Mouse (Mus musculus): ENCODE measurements around the gene Zbtb20. TPM values are rescaled to one million over a fixed set of nuclear protein-coding genes. Genes with fewer than 3 reads are reported as not detected.

Zbtb20 gene
- polyA plus RNA-seq, 1 experiment = 9.6 TPM

DNA sequence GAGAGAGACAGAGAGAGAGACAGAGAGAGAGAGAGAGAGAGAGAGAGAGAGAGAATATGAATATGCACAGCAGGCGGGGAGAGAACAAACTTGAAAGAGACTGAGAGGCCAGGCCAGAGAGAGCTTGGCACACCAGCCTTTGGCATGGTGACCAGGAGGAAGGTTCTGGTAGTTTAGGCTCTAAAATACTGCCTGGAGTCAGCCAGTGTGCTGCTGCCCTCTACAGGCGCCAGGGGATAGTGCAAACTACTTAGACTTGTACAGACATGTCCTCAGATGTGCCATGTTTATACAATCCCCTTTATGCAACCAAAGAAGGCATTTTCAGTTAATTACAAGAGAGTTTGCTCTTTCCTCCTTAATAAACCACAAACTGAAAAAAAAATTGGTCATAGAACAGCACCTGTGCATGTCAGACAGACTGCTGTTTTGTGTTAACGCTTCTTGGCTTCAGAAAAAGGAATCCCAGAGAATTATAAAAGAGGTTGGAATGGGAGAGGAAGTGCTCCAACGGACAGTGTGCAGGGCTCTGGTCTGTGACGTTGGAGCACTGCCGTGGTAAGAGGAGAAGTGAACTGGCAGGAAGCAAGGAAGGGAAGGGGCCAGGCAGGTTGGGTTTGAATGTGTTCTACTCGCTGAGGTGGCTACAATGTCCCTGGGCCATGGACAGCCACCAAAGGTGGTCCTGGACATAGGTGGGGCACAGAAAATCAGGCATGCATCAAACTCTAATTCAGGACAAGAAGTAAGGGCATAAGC, 698.5 kb downstream of the Zbtb20 start:
- Histone ChIP-seq H3K27ac (ENCODE audit: insufficient read depth, low read depth, low read length) (peak overlapping the region; percentile 54; the same call in 1 of the 2 replicates), H3K27me3 (ENCODE audit: control insufficient read depth, insufficient read depth, low read length) (no peaks in the 10 kb centered on the region), H3K4me3 (ENCODE audit: low read depth, low read length) (no peak overlapping the region), H3K4me1 (ENCODE audit: control insufficient read depth, insufficient read depth, insufficient read length, low read length) (peaks cover 10% of the 10 kb centered on the region; the same call in 1 of the 2 replicates), H3K36me3 (ENCODE audit: control insufficient read depth, insufficient read depth, low read length) (no peaks in the 10 kb centered on the region)
- 49% methylated on average over 7 of the region's 7 CpGs for WGBS
- TF ChIP-seq POLR2A (IDR thresholded peaks at IDR 0.05; ENCODE audit: low read depth, low read length) = no peak
- peak; percentile 87 for TF ChIP-seq CTCF (IDR thresholded peaks at IDR 0.05; ENCODE audit: extremely low read depth, insufficient read length, insufficient replicate concordance, low read depth, low read length)

DNA sequence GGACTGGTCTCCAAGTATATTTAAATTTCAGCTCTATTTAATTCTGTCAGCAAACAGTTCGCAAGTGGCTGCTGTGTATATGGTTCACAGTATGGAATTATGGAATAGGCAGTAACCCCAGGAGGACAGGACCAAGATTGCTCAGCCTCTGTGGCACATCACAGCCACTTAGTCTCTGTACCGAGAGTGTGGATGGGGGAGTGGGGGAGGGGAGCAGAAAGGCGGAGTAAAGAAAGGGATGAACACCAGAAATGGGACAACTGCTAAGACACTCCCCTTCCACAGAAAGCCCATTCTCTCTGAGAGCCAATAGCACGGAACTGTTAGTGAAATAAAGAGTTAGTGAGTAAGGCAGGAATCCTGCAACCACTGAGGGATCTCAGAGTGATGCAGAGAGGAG, 699.4 kb downstream of the Zbtb20 start:
- Histone ChIP-seq H3K4me1 (ENCODE audit: control insufficient read depth, insufficient read depth, insufficient read length, low read length) (peaks cover 13% of the 10 kb centered on the region; the same call in 1 of the 2 replicates), H3K27ac (ENCODE audit: insufficient read depth, low read depth, low read length) (no peak overlapping the region), H3K36me3 (ENCODE audit: control insufficient read depth, insufficient read depth, low read length) (no peaks in the 10 kb centered on the region), H3K27me3 (ENCODE audit: control insufficient read depth, insufficient read depth, low read length) (no peaks in the 10 kb centered on the region), H3K4me3 (ENCODE audit: low read depth, low read length) (no peak overlapping the region)
- 60% methylated on average over 4 of the region's 4 CpGs for WGBS
- TF ChIP-seq POLR2A (IDR thresholded peaks at IDR 0.05; ENCODE audit: low read depth, low read length) (no peak), CTCF (IDR thresholded peaks at IDR 0.05; ENCODE audit: extremely low read depth, insufficient read length, insufficient replicate concordance, low read depth, low read length) (no peak)

DNA sequence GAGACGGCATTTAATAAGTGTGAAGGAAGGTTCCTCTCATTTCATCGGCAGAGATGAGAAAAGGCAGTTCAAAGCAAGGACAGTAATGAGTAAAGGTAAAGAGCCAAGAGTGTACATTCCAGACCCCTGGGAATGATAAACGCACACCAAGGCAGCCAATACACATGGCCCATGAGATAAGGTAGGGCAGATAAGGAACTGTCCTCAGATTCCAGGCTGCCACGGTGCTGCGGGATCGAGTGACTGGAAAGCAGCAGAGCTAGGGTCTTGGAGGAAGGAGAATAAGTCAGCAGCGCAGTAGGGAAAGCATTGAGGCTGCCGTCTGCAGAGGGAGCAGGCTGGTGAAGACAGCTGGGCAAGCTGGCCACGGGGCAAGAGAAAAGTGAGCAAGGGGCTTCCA, 699.8 kb downstream of the Zbtb20 start:
- Histone ChIP-seq H3K4me1 (ENCODE audit: control insufficient read depth, insufficient read depth, insufficient read length, low read length) (peaks cover 13% of the 10 kb centered on the region; the same call in 1 of the 2 replicates), H3K27me3 (ENCODE audit: control insufficient read depth, insufficient read depth, low read length) (no peaks in the 10 kb centered on the region), H3K4me3 (ENCODE audit: low read depth, low read length) (no peak overlapping the region), H3K27ac (ENCODE audit: insufficient read depth, low read depth, low read length) (no peak overlapping the region), H3K36me3 (ENCODE audit: control insufficient read depth, insufficient read depth, low read length) (no peaks in the 10 kb centered on the region)
- TF ChIP-seq POLR2A (IDR thresholded peaks at IDR 0.05; ENCODE audit: low read depth, low read length) (no peak), CTCF (IDR thresholded peaks at IDR 0.05; ENCODE audit: extremely low read depth, insufficient read length, insufficient replicate concordance, low read depth, low read length) (no peak)
- WGBS = 33% methylated on average over 9 of the region's 9 CpGs

DNA sequence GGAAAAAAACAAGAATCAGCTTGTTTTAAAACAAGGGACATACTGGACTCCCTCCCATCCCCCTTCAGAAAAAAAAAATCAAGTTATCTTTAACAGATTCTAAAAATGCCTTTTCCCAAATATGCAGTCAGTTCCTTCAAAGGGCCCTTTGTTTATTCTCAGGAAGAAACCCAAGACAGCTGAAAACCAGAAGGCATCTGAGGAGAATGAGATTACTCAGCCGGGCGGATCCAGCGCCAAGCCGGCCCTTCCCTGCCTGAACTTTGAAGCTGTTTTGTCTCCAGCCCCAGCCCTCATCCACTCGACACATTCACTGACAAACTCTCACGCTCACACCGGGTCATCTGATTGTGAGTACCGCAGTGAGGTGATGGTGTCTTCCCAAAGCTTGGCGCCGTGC, 701.7 kb downstream of the Zbtb20 start:
- H3K27ac ChIP-seq (ENCODE audit: insufficient read depth, low read depth, low read length) = peak overlapping the region; percentile 14; the same call in 1 of the 2 replicates
- H3K36me3 ChIP-seq (ENCODE audit: control insufficient read depth, insufficient read depth, low read length) = no peaks in the 10 kb centered on the region
- 23% methylated on average over 10 of the region's 10 CpGs for WGBS
- no peak overlapping the region for H3K4me3 ChIP-seq (ENCODE audit: low read depth, low read length)
- H3K4me1 ChIP-seq (ENCODE audit: control insufficient read depth, insufficient read depth, insufficient read length, low read length) = peaks cover 13% of the 10 kb centered on the region; the same call in 1 of the 2 replicates
- no peak for TF ChIP-seq CTCF (IDR thresholded peaks at IDR 0.05; ENCODE audit: extremely low read depth, insufficient read length, insufficient replicate concordance, low read depth, low read length)
- TF ChIP-seq POLR2A (IDR thresholded peaks at IDR 0.05; ENCODE audit: low read depth, low read length) = peak; percentile 37; the same call in 1 of the 2 replicates
- H3K27me3 ChIP-seq (ENCODE audit: control insufficient read depth, insufficient read depth, low read length) = no peaks in the 10 kb centered on the region

DNA sequence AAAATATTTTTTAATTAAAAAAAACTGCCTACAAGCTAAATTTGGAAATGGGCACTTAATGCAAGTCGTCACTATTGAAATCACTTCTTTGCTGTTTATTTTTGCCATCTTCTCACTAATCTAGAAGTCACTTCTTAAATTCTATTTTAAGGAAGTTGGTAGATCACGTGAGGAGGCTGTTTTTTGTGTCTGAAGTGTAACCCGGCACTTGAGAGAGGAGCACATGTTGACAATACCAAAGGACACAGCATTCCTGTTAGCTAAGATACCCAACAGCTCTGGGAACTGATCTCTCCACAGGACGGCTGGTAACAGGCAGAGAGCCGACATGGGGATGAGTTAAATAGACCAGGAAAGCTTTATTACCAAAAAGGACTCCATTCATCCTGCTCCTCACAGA, 702.7 kb downstream of the Zbtb20 start:
- Histone ChIP-seq H3K36me3 (ENCODE audit: control insufficient read depth, insufficient read depth, low read length) (no peaks in the 10 kb centered on the region), H3K4me3 (ENCODE audit: low read depth, low read length) (no peak overlapping the region), H3K27ac (ENCODE audit: insufficient read depth, low read depth, low read length) (no peak overlapping the region), H3K27me3 (ENCODE audit: control insufficient read depth, insufficient read depth, low read length) (no peaks in the 10 kb centered on the region), H3K4me1 (ENCODE audit: control insufficient read depth, insufficient read depth, insufficient read length, low read length) (peaks cover 13% of the 10 kb centered on the region; the same call in 1 of the 2 replicates)
- 62% methylated on average over 5 of the region's 5 CpGs for WGBS
- TF ChIP-seq CTCF (IDR thresholded peaks at IDR 0.05; ENCODE audit: extremely low read depth, insufficient read length, insufficient replicate concordance, low read depth, low read length) = no peak
- TF ChIP-seq POLR2A (IDR thresholded peaks at IDR 0.05; ENCODE audit: low read depth, low read length) = no peak

DNA sequence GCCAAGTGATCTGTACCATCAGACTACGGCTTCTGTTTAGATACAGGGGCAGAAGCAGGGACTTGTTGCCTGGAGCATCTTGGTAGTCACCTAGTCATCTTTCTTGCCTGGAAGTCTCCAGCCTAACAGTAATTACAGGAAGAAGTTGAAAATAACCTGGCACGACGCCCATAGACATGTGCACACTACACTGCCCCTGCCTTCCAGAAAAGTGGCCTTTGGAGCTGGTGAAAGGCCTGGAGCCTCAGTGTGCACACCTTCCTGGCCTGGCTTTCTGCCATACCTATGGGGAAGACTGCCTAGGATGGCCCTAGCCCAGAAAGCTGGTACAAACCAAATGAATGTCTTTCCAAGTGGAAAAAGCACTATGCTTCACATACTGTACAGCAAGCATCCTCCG, 703.4 kb downstream of the Zbtb20 start:
- H3K4me1 ChIP-seq (ENCODE audit: control insufficient read depth, insufficient read depth, insufficient read length, low read length) = peaks cover 13% of the 10 kb centered on the region; the same call in 1 of the 2 replicates
- no peaks in the 10 kb centered on the region for H3K36me3 ChIP-seq (ENCODE audit: control insufficient read depth, insufficient read depth, low read length)
- WGBS = 42% methylated on average over 4 of the region's 4 CpGs
- no peak for TF ChIP-seq CTCF (IDR thresholded peaks at IDR 0.05; ENCODE audit: extremely low read depth, insufficient read length, insufficient replicate concordance, low read depth, low read length)
- TF ChIP-seq POLR2A (IDR thresholded peaks at IDR 0.05; ENCODE audit: low read depth, low read length) = no peak
- no peak overlapping the region for H3K27ac ChIP-seq (ENCODE audit: insufficient read depth, low read depth, low read length)
- H3K27me3 ChIP-seq (ENCODE audit: control insufficient read depth, insufficient read depth, low read length) = no peaks in the 10 kb centered on the region
- H3K4me3 ChIP-seq (ENCODE audit: low read depth, low read length) = no peak overlapping the region

DNA sequence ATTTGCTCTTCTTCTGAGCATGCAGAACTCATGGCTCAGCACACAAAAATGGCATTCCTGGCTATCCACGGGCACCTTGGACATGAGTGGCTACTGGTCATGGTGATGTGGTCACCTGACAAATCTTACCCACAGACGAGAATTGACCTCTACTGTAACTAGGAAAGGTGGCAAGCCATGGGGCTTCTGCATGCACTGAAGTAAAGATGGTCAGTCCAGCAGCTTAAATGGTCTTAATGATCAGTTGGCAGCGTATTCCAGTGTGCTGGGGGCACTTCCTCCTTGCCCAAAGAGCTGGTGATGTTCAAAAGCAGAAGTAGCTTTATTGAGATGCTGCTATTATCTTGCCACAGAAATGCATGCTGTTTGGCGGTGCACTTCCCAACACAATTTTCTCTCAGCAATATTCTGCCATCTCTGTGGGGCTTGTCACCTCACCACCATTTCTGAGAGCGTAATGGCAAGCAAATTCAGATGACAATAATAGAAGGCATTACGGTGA, 704.7 kb downstream of the Zbtb20 start:
- 93% methylated on average over 6 of the region's 6 CpGs for WGBS
- Histone ChIP-seq H3K4me3 (ENCODE audit: low read depth, low read length) (no peak overlapping the region), H3K27me3 (ENCODE audit: control insufficient read depth, insufficient read depth, low read length) (no peaks in the 10 kb centered on the region), H3K4me1 (ENCODE audit: control insufficient read depth, insufficient read depth, insufficient read length, low read length) (peaks cover 12% of the 10 kb centered on the region; the same call in 1 of the 2 replicates), H3K27ac (ENCODE audit: insufficient read depth, low read depth, low read length) (no peak overlapping the region), H3K36me3 (ENCODE audit: control insufficient read depth, insufficient read depth, low read length) (no peaks in the 10 kb centered on the region)
- TF ChIP-seq CTCF (IDR thresholded peaks at IDR 0.05; ENCODE audit: extremely low read depth, insufficient read length, insufficient replicate concordance, low read depth, low read length) (no peak), POLR2A (IDR thresholded peaks at IDR 0.05; ENCODE audit: low read depth, low read length) (no peak)

Data from small intestine, adult 2 months (tissue).